In genomic region chr9:107593101-107593976, GRCm38 (mm10) we compare ENCODE assay signal across 9 mouse cellular contexts. TPM values are rescaled to one million over a fixed set of nuclear protein-coding genes. Genes with fewer than 3 reads are reported as not detected.
DNase-seq lines count a peak whose midpoint lies in the region; ATAC-seq and TF ChIP-seq lines count a peak whose summit lies in the region.
"Had no signal": no experiment of that assay in that cellular context is flagged by ENCODE, and none has a peak within 500 bp of the region (broad histone marks: within the 10 kb centered on the region; RNA-seq: fewer than 3 reads in every experiment).

No protein-coding gene starts in this region.

- DNase-seq in forebrain, embryonic 14.5 days (ENCODE audit: low spot score) = peak; percentile 25
- DNase-seq in liver, adult 2 months (ENCODE audit: extremely low read depth, low read depth, low spot score) = peak; percentile 84
- no peak for DNase-seq in liver, postnatal 0 days
- peak; percentile 89 to 91 for DNase-seq in cerebellum, postnatal 14 days
- DNase-seq in heart, postnatal 14 days = peak; percentile 49 to 63
- DNase-seq in lung, postnatal 4 days = no peak

- no peaks in the 10 kb centered on the region for H3K27me3 ChIP-seq in forebrain, embryonic 14.5 days (replicated peaks; ENCODE audit: control insufficient read depth, insufficient read depth, low read length)
- H3K27me3 ChIP-seq in forebrain, embryonic 13.5 days = no peaks in the 10 kb centered on the region
- no peaks in the 10 kb centered on the region for H3K27me3 ChIP-seq in liver, adult 2 months (ENCODE audit: control insufficient read depth, insufficient read depth, low read length)
- no peaks in the 10 kb centered on the region for H3K27me3 ChIP-seq in liver, postnatal 0 days (ENCODE audit: insufficient read depth, low read length)
- H3K27me3 ChIP-seq: lung, embryonic 15.5 days had no signal

- peaks cover 3% of the 10 kb centered on the region for H3K4me1 ChIP-seq in forebrain, embryonic 14.5 days (ENCODE audit: control insufficient read depth, insufficient read depth, low read length)
- H3K4me1 ChIP-seq in forebrain, embryonic 13.5 days = peaks cover 9% of the 10 kb centered on the region
- H3K4me1 ChIP-seq in liver, adult 2 months (ENCODE audit: control insufficient read depth, insufficient read depth, low read length) = peaks cover 36% of the 10 kb centered on the region
- peaks cover 19% of the 10 kb centered on the region for H3K4me1 ChIP-seq in liver, postnatal 0 days (ENCODE audit: insufficient read depth)

- no peak overlapping the region for H3K4me3 ChIP-seq in forebrain, embryonic 14.5 days (ENCODE audit: low read depth, low read length)
- no peak overlapping the region for H3K4me3 ChIP-seq in forebrain, embryonic 13.5 days
- no peak overlapping the region for H3K4me3 ChIP-seq in liver, adult 2 months (ENCODE audit: insufficient read depth, low read depth, low read length)
- no peak overlapping the region for H3K4me3 ChIP-seq in liver, postnatal 0 days (ENCODE audit: low read depth, low read length)
- H3K4me3 ChIP-seq: lung, embryonic 15.5 days had no signal

- H3K79me2 ChIP-seq in liver, adult 2 months (ENCODE audit: control insufficient read depth, insufficient read depth, low read length) = no peaks in the 10 kb centered on the region

- no peak for ATAC-seq in forebrain, embryonic 14.5 days
- ATAC-seq in forebrain, embryonic 13.5 days = no peak
- ATAC-seq in liver, postnatal 0 days = no peak
- no peak for ATAC-seq in erythroblast, adult 5-6 weeks (replicated peaks; ENCODE audit: low FRiP score, poor library complexity, severe bottlenecking)

- no peak overlapping the region for H3K9ac ChIP-seq in forebrain, embryonic 14.5 days (ENCODE audit: low read length)
- H3K9ac ChIP-seq in forebrain, embryonic 13.5 days = no peak overlapping the region
- no peak overlapping the region for H3K9ac ChIP-seq in liver, adult 2 months (ENCODE audit: low read depth, low read length)
- no peak overlapping the region for H3K9ac ChIP-seq in liver, postnatal 0 days (replicated peaks)
- H3K9ac ChIP-seq: lung, embryonic 15.5 days had no signal

- 0 out of 2 replicates have a peak overlapping the region, but pooled peaks have one; percentile 30 for H3K27ac ChIP-seq in forebrain, embryonic 14.5 days (ENCODE audit: low read depth, low read length)
- no peak overlapping the region; the same call in 1 of the 2 replicates for H3K27ac ChIP-seq in forebrain, embryonic 13.5 days
- H3K27ac ChIP-seq in liver, adult 2 months (replicated peaks; ENCODE audit: insufficient read depth, low read depth, low read length) = peak overlapping the region; percentile 61
- no peak overlapping the region for H3K27ac ChIP-seq in liver, postnatal 0 days (ENCODE audit: low read depth)
- H3K27ac ChIP-seq: lung, embryonic 15.5 days had no signal

- intact Hi-C loops in heart, postnatal 14 days (cut with DNase I) = no loop called here

- TF ChIP-seq CTCF in liver, adult 2 months (IDR thresholded peaks at IDR 0.05; ENCODE audit: low read depth, low read length) = no peak
- no peak for TF ChIP-seq CTCF in liver, postnatal 0 days (IDR thresholded peaks at IDR 0.05; ENCODE audit: low read depth)

- H3K9me3 ChIP-seq in forebrain, embryonic 14.5 days (replicated peaks; ENCODE audit: control insufficient read depth, low read length) = no peaks in the 10 kb centered on the region
- no peaks in the 10 kb centered on the region for H3K9me3 ChIP-seq in forebrain, embryonic 13.5 days (replicated peaks)
- H3K9me3 ChIP-seq in liver, postnatal 0 days (ENCODE audit: low read length) = no peaks in the 10 kb centered on the region
- H3K9me3 ChIP-seq: lung, embryonic 15.5 days had no signal

- TF ChIP-seq EP300 in liver, postnatal 0 days (IDR thresholded peaks at IDR 0.05; ENCODE audit: low read depth) = no peak

- no peak for TF ChIP-seq POLR2A in liver, adult 2 months (IDR thresholded peaks at IDR 0.05; ENCODE audit: extremely low read depth, insufficient read depth, low read length)

- H3K4me2 ChIP-seq in forebrain, embryonic 14.5 days (ENCODE audit: low read length) = no peak overlapping the region
- H3K4me2 ChIP-seq in forebrain, embryonic 13.5 days = no peak overlapping the region
- H3K4me2 ChIP-seq in liver, postnatal 0 days (ENCODE audit: low read depth, low read length) = no peak overlapping the region
- H3K4me2 ChIP-seq: lung, embryonic 15.5 days had no signal

- 82% methylated on average over 11 of the region's 11 CpGs for WGBS in forebrain, embryonic 14.5 days
- 82% methylated on average over 11 of the region's 11 CpGs for WGBS in forebrain, embryonic 13.5 days
- 56% methylated on average over 11 of the region's 11 CpGs for WGBS in liver, adult 2 months
- WGBS in liver, postnatal 0 days (ENCODE audit: insufficient replicate concordance) = 85% methylated on average over 11 of the region's 11 CpGs

- H3K36me3 ChIP-seq in forebrain, embryonic 14.5 days (ENCODE audit: control insufficient read depth, insufficient read depth, low read length) = peaks cover 45% of the 10 kb centered on the region
- peaks cover 48% of the 10 kb centered on the region for H3K36me3 ChIP-seq in forebrain, embryonic 13.5 days (ENCODE audit: poor library complexity, severe bottlenecking)
- peaks cover 4% of the 10 kb centered on the region; the same call in 1 of the 2 replicates for H3K36me3 ChIP-seq in liver, adult 2 months (ENCODE audit: control insufficient read depth, insufficient read depth, low read length)
- H3K36me3 ChIP-seq in liver, postnatal 0 days (replicated peaks; ENCODE audit: insufficient read depth, low read length) = peaks cover 53% of the 10 kb centered on the region

RNA-seq across cellular contexts. Expression of gene Ifrd2, which starts 5.9 kb away (rescaled TPM):
- polyA plus RNA-seq in forebrain, embryonic 14.5 days (2014; fragmentation: Nextera tagmentation; extraction: Ambion mirVana) = 18.7 and 19.1 TPM in 2 replicates
- 15.4 and 20.8 TPM in 2 replicates for polyA plus RNA-seq in forebrain, embryonic 13.5 days (2015; fragmentation: Nextera tagmentation; extraction: Ambion mirVana)
- total RNA-seq in liver, adult 2 months (2014; rRNA removed) = 21.5 and 32.2 TPM in 2 replicates
- polyA plus RNA-seq in liver, adult 2 months (2012; rRNA removed) = 54.6 and 56.2 TPM in 2 replicates
- 63.6 and 68.0 TPM in 2 replicates for polyA plus RNA-seq in liver, postnatal 0 days (2015; fragmentation: Nextera tagmentation; extraction: Ambion mirVana)
- 10 to 100 TPM; 36.7 to 47.1 TPM for total RNA-seq in heart, postnatal 14 days (2021)
- total RNA-seq in erythroblast, adult 5-6 weeks (2015; ENCODE audit: low replicate concordance) = 207 and 270 TPM in 2 replicates
- total RNA-seq in erythroblast, adult 5-6 weeks (2017; ENCODE audit: low replicate concordance) = 204 and 217 TPM in 2 replicates

RNA-seq across cellular contexts. Expression of gene Hyal3, which starts 12.7 kb away (rescaled TPM):
- polyA plus RNA-seq in forebrain, embryonic 14.5 days (2014; fragmentation: Nextera tagmentation; extraction: Ambion mirVana) = 0.66 and 1.0 TPM in 2 replicates
- 1.1 and 1.5 TPM in 2 replicates for polyA plus RNA-seq in forebrain, embryonic 13.5 days (2015; fragmentation: Nextera tagmentation; extraction: Ambion mirVana)
- total RNA-seq in liver, adult 2 months (2014; rRNA removed) = 0.13 and 0.18 TPM in 2 replicates
- 0.29 and 0.54 TPM in 2 replicates for polyA plus RNA-seq in liver, adult 2 months (2012; rRNA removed)
- 0.65 and 0.86 TPM in 2 replicates for polyA plus RNA-seq in liver, postnatal 0 days (2015; fragmentation: Nextera tagmentation; extraction: Ambion mirVana)
- total RNA-seq in heart, postnatal 14 days (2021) = under 1 TPM; 0.31 to 0.49 TPM
- 2.3 and 2.9 TPM in 2 replicates for total RNA-seq in erythroblast, adult 5-6 weeks (2015; ENCODE audit: low replicate concordance)
- total RNA-seq in erythroblast, adult 5-6 weeks (2017; ENCODE audit: low replicate concordance) = 1.1 and 1.4 TPM in 2 replicates

RNA-seq across cellular contexts. Expression of gene Naa80, which starts 14.7 kb away (rescaled TPM):
- polyA plus RNA-seq in forebrain, embryonic 14.5 days (2014; fragmentation: Nextera tagmentation; extraction: Ambion mirVana) = 17.4 and 18.7 TPM in 2 replicates
- polyA plus RNA-seq in forebrain, embryonic 13.5 days (2015; fragmentation: Nextera tagmentation; extraction: Ambion mirVana) = 14.5 and 17.9 TPM in 2 replicates
- 12.3 and 12.8 TPM in 2 replicates for total RNA-seq in liver, adult 2 months (2014; rRNA removed)
- polyA plus RNA-seq in liver, adult 2 months (2012; rRNA removed) = 88.5 and 130 TPM in 2 replicates
- polyA plus RNA-seq in liver, postnatal 0 days (2015; fragmentation: Nextera tagmentation; extraction: Ambion mirVana) = 10.4 and 11.6 TPM in 2 replicates
- 10 to 100 TPM; 15.5 to 16.6 TPM for total RNA-seq in heart, postnatal 14 days (2021)
- total RNA-seq in erythroblast, adult 5-6 weeks (2015; ENCODE audit: low replicate concordance) = 13.4 and 20.2 TPM in 2 replicates
- 9.5 and 17.9 TPM in 2 replicates for total RNA-seq in erythroblast, adult 5-6 weeks (2017; ENCODE audit: low replicate concordance)

RNA-seq across cellular contexts. Expression of gene Sema3b, which starts 15.7 kb away (rescaled TPM):
- polyA plus RNA-seq in forebrain, embryonic 14.5 days (2014; fragmentation: Nextera tagmentation; extraction: Ambion mirVana) = 0.85 and 1.3 TPM in 2 replicates
- 1.8 and 2.0 TPM in 2 replicates for polyA plus RNA-seq in forebrain, embryonic 13.5 days (2015; fragmentation: Nextera tagmentation; extraction: Ambion mirVana)
- total RNA-seq in liver, adult 2 months (2014; rRNA removed) = 0.13 and 0.37 TPM in 2 replicates
- 0.68 and 0.83 TPM in 2 replicates for polyA plus RNA-seq in liver, adult 2 months (2012; rRNA removed)
- 0.41 and 0.56 TPM in 2 replicates for polyA plus RNA-seq in liver, postnatal 0 days (2015; fragmentation: Nextera tagmentation; extraction: Ambion mirVana)
- 10 to 100 TPM; 11.3 to 12.1 TPM for total RNA-seq in heart, postnatal 14 days (2021)
- not detected in 2 replicates for total RNA-seq in erythroblast, adult 5-6 weeks (2015; ENCODE audit: low replicate concordance)
- total RNA-seq in erythroblast, adult 5-6 weeks (2017; ENCODE audit: low replicate concordance) = not detected in 2 replicates

RNA-seq across cellular contexts. Expression of gene Hyal1, which starts 16.6 kb away (rescaled TPM):
- 2.6 and 3.3 TPM in 2 replicates for polyA plus RNA-seq in forebrain, embryonic 14.5 days (2014; fragmentation: Nextera tagmentation; extraction: Ambion mirVana)
- 8.4 and 8.5 TPM in 2 replicates for polyA plus RNA-seq in forebrain, embryonic 13.5 days (2015; fragmentation: Nextera tagmentation; extraction: Ambion mirVana)
- total RNA-seq in liver, adult 2 months (2014; rRNA removed) = 33.2 TPM in 2 replicates
- polyA plus RNA-seq in liver, adult 2 months (2012; rRNA removed) = 35.1 and 43.4 TPM in 2 replicates
- polyA plus RNA-seq in liver, postnatal 0 days (2015; fragmentation: Nextera tagmentation; extraction: Ambion mirVana) = 2.5 and 3.3 TPM in 2 replicates
- total RNA-seq in heart, postnatal 14 days (2021) = 1 to 10 TPM; 3.9 to 5.2 TPM
- total RNA-seq in erythroblast, adult 5-6 weeks (2015; ENCODE audit: low replicate concordance) = 2.7 and 9.8 TPM in 2 replicates
- total RNA-seq in erythroblast, adult 5-6 weeks (2017; ENCODE audit: low replicate concordance) = 4.2 and 7.4 TPM in 2 replicates

Comparison
In these comparisons a context has a peak if more than half of its experiments do, and no peak if none do; other contexts are left out.
1. DNase-seq: peak in forebrain, embryonic 14.5 days (single experiment), liver, adult 2 months (single experiment), cerebellum, postnatal 14 days (2 of 2) and heart, postnatal 14 days (2 of 2); none in liver, postnatal 0 days (single experiment) and lung, postnatal 4 days (0 of 2).
2. H3K27ac ChIP-seq: peak in forebrain, embryonic 14.5 days (single experiment) and liver, adult 2 months (single experiment); none in forebrain, embryonic 13.5 days (single experiment) and liver, postnatal 0 days (single experiment).